Mouse (Mus musculus) adrenal gland, adult (tissue): ENCODE data around the gene Tspan4.

Source experiments
- DNase-seq, 2 experiments: peaks; one replicate each; pipeline ENCODE4 v3.0.0; 2022 to 2023; ENCODE audit warnings: low spot score in 1 of 2; ENCODE audit not compliant: inconsistent age in 2 of 2

Gene Tspan4

GRCm38 (mm10) chr7:141542588-141542987 is 67.5 kb downstream of the Tspan4 start:
- no peak for DNase-seq
